Mouse (Mus musculus): Measurements from ENCODE around the gene Eef1b2. TPM values are rescaled to one million over a fixed set of nuclear protein-coding genes. Genes with fewer than 3 reads are reported as not detected.

Gene Eef1b2
- total RNA-seq, 2 experiments from 2014 or later: 532 to 585 TPM

Small RNAs within 50 kb of the gene (microRNA-seq; reads per million reads assigned to microRNA genes)
- 0 reads per million in 2 experiments for gene Gm24557
- 0 reads per million in 2 experiments for gene Gm27512

Other genes starting within 250 kb of the Eef1b2 start
- gene Ino80d, start 62.2 kb upstream of the Eef1b2 start, total RNA-seq (2021): 10 to 100 TPM; 26.8 to 27.9 TPM
- 100 to 1,000 TPM; 145 to 148 TPM for gene Ndufs1, start within 50 bp of the Eef1b2 start, total RNA-seq (2021)
- under 1 TPM; 0.30 to 0.56 TPM for gene Gpr1, start 37.7 kb downstream of the Eef1b2 start, total RNA-seq (2021)
- 10 to 100 TPM; 22.1 to 25.8 TPM for gene Zdbf2, start 96.4 kb downstream of the Eef1b2 start, total RNA-seq (2021)